Mouse (Mus musculus) forebrain, embryonic 16.5 days (tissue): ENCODE measurements at regions not wholly inside any gene's neighbourhood (a gene's known extent, or its start where the extent isn't known, plus 50 kb on each side); places are given as distances from the start of the nearest gene placed in this dataset.

Experiments
- ATAC-seq: fragments of 200-750 bp; cut with Nextera tagmentation; 2 replicates; pipeline ENCODE4 v1.8.0; 2017; ENCODE audit warnings: mild to moderate bottlenecking, moderate library complexity
- H3K27ac ChIP-seq: fragments of 300-500 bp; sonication (generic); 2 replicates; pipeline ENCODE4 v1.5.1; 2014; ENCODE audit warnings: low read length, control low read depth
- H3K27me3 ChIP-seq: fragments of 300-500 bp; sonication (generic); replicated peaks from 2 replicates; pipeline ENCODE4 v1.6.1; 2014; ENCODE audit warnings: low read length; ENCODE audit not compliant: control insufficient read depth, insufficient read depth
- H3K36me3 ChIP-seq: fragments of 300-500 bp; sonication (generic); 2 replicates; pipeline ENCODE4 v1.6.1; 2014; ENCODE audit not compliant: control insufficient read depth, insufficient read depth
- H3K4me1 ChIP-seq: fragments of 300-500 bp; sonication (generic); replicated peaks from 2 replicates; pipeline ENCODE4 v1.6.1; 2014; ENCODE audit warnings: low read length; ENCODE audit not compliant: control insufficient read depth, insufficient read depth
- H3K4me2 ChIP-seq: fragments of 300-500 bp; sonication (generic); 2 replicates; pipeline ENCODE4 v1.6.1; 2014; ENCODE audit warnings: mild to moderate bottlenecking, low read length, control low read depth
- H3K4me3 ChIP-seq: fragments of 300-500 bp; sonication (generic); replicated peaks from 2 replicates; pipeline ENCODE4 v1.5.1; 2014; ENCODE audit warnings: mild to moderate bottlenecking, low read length, control low read depth
- H3K9ac ChIP-seq: fragments of 300-500 bp; sonication (generic); replicated peaks from 2 replicates; pipeline ENCODE4 v1.6.1; 2014; ENCODE audit warnings: low read depth, low read length, control low read depth
- H3K9me3 ChIP-seq: fragments of 300-500 bp; sonication (generic); 2 replicates; pipeline ENCODE4 v1.6.1; 2016; ENCODE audit warnings: low read length; ENCODE audit not compliant: control insufficient read depth
- WGBS: fragments of 180-500 bp; shearing (Covaris S2); extraction: QIAGEN DNeasy Blood & Tissue Kit; methylation state at CpG from one replicate; pipeline ENCODE4 v1.1.7; 2014; 5-methylcytosine and 5-hydroxymethylcytosine counted together

DNA sequence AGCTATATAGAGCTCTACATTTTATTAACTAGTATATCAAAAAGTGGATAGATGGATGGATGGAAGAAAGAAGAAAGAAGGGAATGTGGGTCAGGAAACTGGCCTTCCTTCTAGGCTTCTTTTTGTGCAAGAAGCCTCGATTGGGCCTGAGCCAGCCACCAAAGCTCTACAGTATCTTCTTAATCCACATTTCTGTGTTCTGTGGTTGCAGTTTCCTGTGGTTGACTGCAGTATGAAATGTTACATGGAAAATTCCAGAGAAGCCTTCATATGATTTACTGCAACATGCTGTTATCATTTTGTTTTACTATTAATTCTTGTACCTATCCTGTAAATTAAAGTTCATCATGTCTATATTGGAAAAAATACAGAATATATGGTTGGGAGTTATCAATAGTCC, 173.3 kb downstream of the Gm5447 start:
- Histone ChIP-seq H3K9me3 (no peaks in the 10 kb centered on the region), H3K27me3 (no peaks in the 10 kb centered on the region), H3K4me2 (no peak overlapping the region), H3K4me3 (no peak overlapping the region), H3K4me1 (no peaks in the 10 kb centered on the region), H3K9ac (no peak overlapping the region), H3K27ac (no peak overlapping the region), H3K36me3 (no peaks in the 10 kb centered on the region)
- WGBS, result 55% methylated on average over 1 of the region's 1 CpGs
- no peak for ATAC-seq

DNA sequence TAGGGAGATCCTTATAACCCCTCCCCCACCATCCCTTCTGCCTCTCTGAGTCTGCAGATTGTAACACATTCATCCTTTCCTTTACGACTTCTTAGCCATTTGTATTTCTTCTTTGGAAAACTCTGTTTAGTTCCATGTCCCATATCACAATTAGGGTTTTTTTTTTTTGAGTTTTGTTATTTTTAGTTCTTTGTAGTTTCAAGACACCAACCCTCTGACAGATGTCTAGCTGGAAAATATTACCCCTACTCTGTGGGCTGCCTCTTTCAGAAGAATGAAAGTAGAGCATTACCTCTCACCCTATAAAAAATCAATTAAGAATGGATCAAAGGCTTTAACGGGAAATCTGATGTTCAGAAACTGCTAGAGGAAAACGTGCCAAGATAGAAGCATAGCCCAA, 180.1 kb downstream of the Gm5447 start:
- Histone ChIP-seq H3K4me3 (no peak overlapping the region), H3K9me3 (no peaks in the 10 kb centered on the region), H3K4me2 (no peak overlapping the region), H3K27me3 (no peaks in the 10 kb centered on the region), H3K9ac (no peak overlapping the region), H3K27ac (no peak overlapping the region), H3K4me1 (no peaks in the 10 kb centered on the region), H3K36me3 (no peaks in the 10 kb centered on the region)
- ATAC-seq, result no peak
- WGBS, result 70% methylated on average over 3 of the region's 3 CpGs

DNA sequence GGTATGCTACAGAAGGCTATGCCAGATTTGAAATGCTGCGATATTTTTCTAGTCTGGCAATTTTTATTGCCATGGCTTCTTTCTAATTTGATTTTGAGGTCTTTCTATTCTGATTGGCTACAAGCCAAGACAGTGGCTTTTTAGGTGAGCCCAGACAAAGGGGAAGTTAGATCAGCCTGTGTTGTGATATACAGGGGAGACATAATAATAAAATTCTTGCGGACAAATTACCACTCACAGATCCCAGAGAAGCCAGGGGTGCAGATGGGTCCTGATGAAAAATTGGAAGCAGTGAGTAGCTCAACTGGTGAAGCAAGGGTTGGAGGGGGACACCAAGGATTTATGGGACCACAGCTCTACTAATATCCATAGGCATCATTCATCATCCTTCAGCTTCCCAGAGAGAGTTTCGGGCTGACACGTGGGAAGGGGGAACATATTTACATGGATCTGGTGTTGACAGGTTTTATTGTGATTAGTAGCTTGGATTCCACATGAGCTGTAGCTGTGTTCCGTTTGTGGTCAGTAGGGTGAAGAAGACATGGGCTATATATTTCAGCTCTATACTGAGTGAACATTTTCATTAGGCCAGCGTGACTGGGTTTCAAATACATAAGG, 190.0 kb downstream of the Gm5447 start:
- WGBS, result 85% methylated on average over 6 of the region's 6 CpGs
- no peak for ATAC-seq
- Histone ChIP-seq H3K27me3 (no peaks in the 10 kb centered on the region), H3K4me3 (no peak overlapping the region), H3K4me1 (no peaks in the 10 kb centered on the region), H3K9ac (no peak overlapping the region), H3K4me2 (no peak overlapping the region), H3K36me3 (no peaks in the 10 kb centered on the region), H3K27ac (no peak overlapping the region), H3K9me3 (no peaks in the 10 kb centered on the region)

DNA sequence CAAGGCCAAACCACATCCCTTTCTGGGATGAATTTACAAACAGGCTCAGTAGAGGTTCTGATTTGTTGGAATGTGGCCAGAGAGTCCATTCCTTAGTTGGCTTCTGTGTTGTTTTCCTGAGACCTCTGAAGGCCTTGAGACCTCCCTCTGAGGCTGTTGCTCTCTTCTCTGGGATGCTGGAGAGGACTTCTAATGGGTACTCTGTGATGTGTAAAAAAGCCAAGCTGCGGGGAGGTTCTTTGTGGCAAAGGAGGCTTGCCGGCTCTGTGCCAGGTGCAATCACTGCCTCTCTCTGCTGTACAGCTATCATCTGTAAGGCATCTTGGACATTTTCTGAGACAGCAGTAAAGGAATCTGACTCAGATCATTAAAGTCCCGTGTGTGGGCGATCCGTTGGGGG, 192.3 kb downstream of the Gm5447 start:
- H3K4me2 ChIP-seq, result no peak overlapping the region
- no peak for ATAC-seq
- H3K4me1 ChIP-seq, result no peaks in the 10 kb centered on the region
- H3K9me3 ChIP-seq, result no peaks in the 10 kb centered on the region
- no peak overlapping the region for H3K27ac ChIP-seq
- H3K36me3 ChIP-seq, result no peaks in the 10 kb centered on the region
- H3K27me3 ChIP-seq, result no peaks in the 10 kb centered on the region
- 77% methylated on average over 5 of the region's 5 CpGs for WGBS
- no peak overlapping the region for H3K9ac ChIP-seq
- no peak overlapping the region for H3K4me3 ChIP-seq

DNA sequence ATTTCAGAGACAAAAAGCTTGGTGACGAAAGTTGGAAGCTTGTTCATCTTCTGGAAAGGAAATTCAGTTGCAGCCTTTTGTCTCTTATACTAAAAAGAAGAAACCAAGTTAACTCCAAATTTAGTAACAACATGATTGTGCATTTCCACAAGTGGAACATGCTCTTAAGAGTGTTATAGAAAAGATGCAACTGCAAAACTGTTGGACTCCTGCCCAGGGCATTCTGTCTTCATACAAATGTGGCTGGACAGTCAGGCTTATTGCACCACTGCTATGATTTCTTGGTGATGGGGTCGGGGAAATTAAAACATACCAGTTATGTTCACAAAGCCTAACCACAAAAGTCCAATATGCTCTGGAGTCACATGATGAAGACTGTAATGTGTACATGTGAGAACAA, 194.8 kb downstream of the Gm5447 start:
- no peaks in the 10 kb centered on the region for H3K36me3 ChIP-seq
- no peak overlapping the region for H3K4me2 ChIP-seq
- H3K4me3 ChIP-seq, result no peak overlapping the region
- H3K27ac ChIP-seq, result no peak overlapping the region
- H3K27me3 ChIP-seq, result no peaks in the 10 kb centered on the region
- no peak overlapping the region for H3K9ac ChIP-seq
- no peak for ATAC-seq
- no peaks in the 10 kb centered on the region for H3K4me1 ChIP-seq
- 90% methylated on average over 2 of the region's 2 CpGs for WGBS
- no peaks in the 10 kb centered on the region for H3K9me3 ChIP-seq

DNA sequence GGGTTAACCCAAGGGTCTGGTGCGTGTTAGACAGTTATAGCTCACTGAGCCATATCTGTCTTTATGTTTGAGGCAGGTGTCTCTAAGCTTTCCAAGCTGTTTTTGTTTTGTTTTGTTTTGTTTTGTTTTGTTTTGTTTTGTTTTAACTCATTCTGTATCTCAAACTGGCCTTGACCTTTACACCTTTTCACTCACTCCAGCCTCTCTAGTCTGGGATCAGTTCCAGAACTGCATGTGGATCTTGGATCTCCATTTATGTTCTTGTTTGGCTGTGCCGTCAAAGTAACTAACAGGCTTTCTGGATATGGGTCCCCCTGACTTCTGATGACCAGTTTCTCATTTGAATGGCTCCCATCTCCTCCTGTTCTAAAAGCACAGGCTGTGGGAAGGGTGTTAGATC, 197.7 kb downstream of the Gm5447 start:
- H3K27ac ChIP-seq, result no peak overlapping the region

DNA sequence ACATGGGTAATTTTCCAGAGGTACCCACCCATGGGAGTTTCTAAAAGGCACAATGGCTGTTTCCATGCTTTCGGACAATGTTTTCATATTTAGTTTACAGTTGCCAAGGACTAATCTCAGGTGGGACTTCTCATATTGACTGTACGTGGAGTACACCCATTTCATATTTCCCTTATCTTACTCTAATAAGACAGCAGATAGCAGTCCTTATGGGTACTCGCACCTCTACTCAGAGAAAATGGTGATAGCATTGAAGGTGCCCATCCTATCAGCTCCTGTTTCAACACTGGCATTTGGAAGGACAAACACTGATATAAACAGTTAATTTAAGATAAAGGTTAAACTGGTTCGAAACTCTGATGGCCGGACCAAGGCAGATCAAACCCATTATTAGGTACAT, 198.6 kb downstream of the Gm5447 start:
- Histone ChIP-seq H3K27ac (no peak overlapping the region), H3K27me3 (no peaks in the 10 kb centered on the region; the same call in 1 of the 2 replicates), H3K4me1 (no peaks in the 10 kb centered on the region), H3K4me2 (no peak overlapping the region), H3K9ac (no peak overlapping the region), H3K36me3 (no peaks in the 10 kb centered on the region), H3K4me3 (no peak overlapping the region), H3K9me3 (no peaks in the 10 kb centered on the region)
- ATAC-seq, result no peak
- WGBS, result 95% methylated on average over 5 of the region's 5 CpGs

More for the DNA sequence above, 197.7 kb downstream of the Gm5447 start:
- Histone ChIP-seq H3K9me3 (no peaks in the 10 kb centered on the region), H3K4me2 (no peak overlapping the region), H3K36me3 (no peaks in the 10 kb centered on the region), H3K9ac (no peak overlapping the region), H3K4me1 (no peaks in the 10 kb centered on the region), H3K27me3 (no peaks in the 10 kb centered on the region; the same call in 1 of the 2 replicates), H3K4me3 (no peak overlapping the region)
- no peak for ATAC-seq
- 90% methylated on average over 2 of the region's 2 CpGs for WGBS

DNA sequence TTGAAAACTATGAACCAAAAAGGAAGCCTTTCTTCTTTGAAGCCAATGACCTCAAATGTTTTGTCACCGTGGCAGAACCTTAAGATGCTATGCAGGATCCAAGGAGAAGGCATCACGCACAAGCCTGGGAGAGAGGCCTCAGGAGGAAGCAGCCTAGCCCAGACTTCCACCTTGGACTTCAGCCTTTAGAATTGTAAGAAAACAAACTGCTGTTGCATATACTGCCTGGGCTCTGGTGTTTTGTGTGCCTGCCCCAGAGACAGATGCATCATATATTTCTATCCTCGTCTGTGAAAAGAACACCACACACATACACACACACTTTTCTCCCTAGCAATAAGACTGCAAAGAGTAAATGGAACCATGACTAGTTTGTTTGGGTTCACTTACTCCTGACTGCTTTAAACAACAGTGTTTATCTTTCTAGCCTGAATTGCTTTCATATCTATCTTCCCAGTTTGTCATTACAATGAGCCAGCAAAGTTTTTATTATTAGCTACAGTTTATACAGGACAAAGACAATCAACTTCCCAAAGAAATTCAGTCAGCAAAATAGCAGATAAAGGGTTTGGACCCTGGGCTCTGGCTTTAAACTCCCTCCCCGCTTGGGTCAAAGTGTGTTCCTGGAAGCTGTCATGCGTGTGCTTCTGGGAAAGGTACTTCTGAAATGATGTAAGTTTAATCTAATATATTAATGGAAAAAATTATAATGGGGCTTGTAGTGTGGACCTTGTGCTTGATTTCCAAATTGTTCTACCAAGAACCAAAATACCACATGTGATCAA, 204.2 kb downstream of the Gm5447 start:
- no peaks in the 10 kb centered on the region for H3K36me3 ChIP-seq
- 84% methylated on average over 5 of the region's 5 CpGs for WGBS
- H3K4me1 ChIP-seq, result no peaks in the 10 kb centered on the region
- H3K4me2 ChIP-seq, result no peak overlapping the region
- H3K9me3 ChIP-seq, result no peaks in the 10 kb centered on the region
- H3K27me3 ChIP-seq, result no peaks in the 10 kb centered on the region; the same call in 1 of the 2 replicates
- H3K4me3 ChIP-seq, result no peak overlapping the region
- no peak overlapping the region for H3K27ac ChIP-seq
- H3K9ac ChIP-seq, result no peak overlapping the region
- no peak for ATAC-seq

DNA sequence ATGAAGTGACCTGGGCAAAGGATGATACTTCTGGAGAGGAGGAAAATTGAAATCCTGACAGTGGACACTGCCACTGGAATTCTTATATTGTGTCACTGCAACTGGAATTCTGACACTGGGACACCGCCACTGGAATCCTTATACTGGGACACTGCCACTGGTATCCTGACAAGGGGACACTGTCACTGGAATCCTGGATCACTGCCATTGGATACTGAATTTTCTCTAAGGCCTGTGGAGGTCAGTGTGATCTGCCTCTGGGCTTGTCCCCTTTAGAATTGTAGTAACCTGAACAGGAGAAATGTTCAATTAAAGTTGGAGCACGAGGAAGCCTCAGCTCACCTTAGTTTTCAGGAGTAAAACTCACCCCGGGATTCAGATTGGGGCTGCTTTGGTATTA, 205.0 kb downstream of the Gm5447 start:
- Histone ChIP-seq H3K27me3 (no peaks in the 10 kb centered on the region; the same call in 1 of the 2 replicates), H3K36me3 (no peaks in the 10 kb centered on the region), H3K9me3 (no peaks in the 10 kb centered on the region), H3K4me1 (no peaks in the 10 kb centered on the region), H3K4me3 (no peak overlapping the region), H3K4me2 (no peak overlapping the region), H3K9ac (no peak overlapping the region), H3K27ac (no peak overlapping the region)
- WGBS, result 74% methylated on average over 3 of the region's 3 CpGs
- no peak for ATAC-seq
